Mouse (Mus musculus) neural tube, embryonic 13.5 days (tissue): ENCODE results near the gene Serpinf2. TPM values are rescaled to one million over a fixed set of nuclear protein-coding genes. Genes with fewer than 3 reads are reported as not detected.

Experiments used
- ATAC-seq: fragments of 200-750 bp; cut with Nextera tagmentation; 2 replicates; pipeline ENCODE4 v1.8.0; 2017; ENCODE audit warnings: low read depth, mild to moderate bottlenecking, moderate TSS enrichment, moderate library complexity
- H3K27ac ChIP-seq: fragments of 300-500 bp; sonication (generic); replicated peaks from 2 replicates; pipeline ENCODE4 v1.5.1; 2015; ENCODE audit warnings: moderate library complexity, mild to moderate bottlenecking, inconsistent platforms
- H3K27me3 ChIP-seq: fragments of 300-500 bp; sonication (generic); 2 replicates; pipeline ENCODE4 v1.6.1; 2015; ENCODE audit warnings: mild to moderate bottlenecking, inconsistent platforms
- H3K36me3 ChIP-seq: fragments of 300-500 bp; sonication (generic); 2 replicates; pipeline ENCODE4 v1.6.1; 2015; ENCODE audit warnings: mild to moderate bottlenecking, inconsistent platforms
- H3K4me1 ChIP-seq: fragments of 300-500 bp; sonication (generic); replicated peaks from 2 replicates; pipeline ENCODE4 v1.6.1; 2015; ENCODE audit warnings: inconsistent platforms
- H3K4me2 ChIP-seq: fragments of 300-500 bp; sonication (generic); 2 replicates; pipeline ENCODE4 v1.6.1; 2015; ENCODE audit warnings: inconsistent platforms, mild to moderate bottlenecking, moderate library complexity
- H3K4me3 ChIP-seq: fragments of 300-500 bp; sonication (generic); 2 replicates; pipeline ENCODE4 v1.5.1; 2015; ENCODE audit warnings: mild to moderate bottlenecking, inconsistent platforms
- H3K9ac ChIP-seq: fragments of 300-500 bp; sonication (generic); 2 replicates; pipeline ENCODE4 v1.6.1; 2015; ENCODE audit warnings: moderate library complexity, mild to moderate bottlenecking, inconsistent platforms
- H3K9me3 ChIP-seq: fragments of 300-500 bp; sonication (generic); 2 replicates; pipeline ENCODE4 v1.6.1; 2016; ENCODE audit warnings: inconsistent platforms
- WGBS: fragments of 180-500 bp; shearing (Covaris S2); methylation state at CpG from one replicate; pipeline ENCODE4 v1.1.7; 2015; 5-methylcytosine and 5-hydroxymethylcytosine counted together
- polyA plus RNA-seq: library from polyadenylated mRNA; unstranded; fragments of >200 nt; fragmentation: Nextera tagmentation; extraction: Ambion mirVana; gene quantifications from 2 replicates; pipeline ENCODE4 v1.2.1, GENCODE M21; 2015

The Serpinf2 gene
- polyA plus RNA-seq, 1 experiment from 2014 or later, result 0.25 TPM

DNA sequence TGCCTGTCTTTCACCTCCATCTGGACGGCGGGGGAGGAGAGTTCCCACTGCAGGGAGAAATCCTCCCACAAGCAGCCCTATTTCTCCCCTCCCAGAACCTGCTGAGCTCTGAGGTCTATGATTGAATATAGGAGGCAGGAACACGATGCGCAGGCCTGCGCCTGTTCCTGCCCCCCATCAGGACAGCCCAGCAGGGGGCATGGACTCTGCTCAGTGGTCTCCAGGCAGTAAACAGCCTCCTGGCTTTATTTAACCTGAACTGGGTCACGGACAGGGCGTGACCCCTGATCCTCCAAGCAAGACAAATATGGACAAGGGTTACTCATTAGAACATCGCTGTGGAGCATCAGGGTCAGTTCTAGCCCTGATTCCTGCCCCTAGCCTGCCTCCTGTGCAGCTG, 4.3 kb upstream of the Serpinf2 start:
- 24% methylated on average over 8 of the region's 8 CpGs for WGBS
- Histone ChIP-seq H3K9ac (0 out of 2 replicates have a peak overlapping the region, but pooled peaks have one; percentile 31), H3K27me3 (no peaks in the 10 kb centered on the region), H3K4me3 (no peak overlapping the region), H3K27ac (no peak overlapping the region), H3K36me3 (peaks cover 81% of the 10 kb centered on the region), H3K9me3 (no peaks in the 10 kb centered on the region), H3K4me2 (no peak overlapping the region), H3K4me1 (no peaks in the 10 kb centered on the region)
- ATAC-seq, result no peak

DNA sequence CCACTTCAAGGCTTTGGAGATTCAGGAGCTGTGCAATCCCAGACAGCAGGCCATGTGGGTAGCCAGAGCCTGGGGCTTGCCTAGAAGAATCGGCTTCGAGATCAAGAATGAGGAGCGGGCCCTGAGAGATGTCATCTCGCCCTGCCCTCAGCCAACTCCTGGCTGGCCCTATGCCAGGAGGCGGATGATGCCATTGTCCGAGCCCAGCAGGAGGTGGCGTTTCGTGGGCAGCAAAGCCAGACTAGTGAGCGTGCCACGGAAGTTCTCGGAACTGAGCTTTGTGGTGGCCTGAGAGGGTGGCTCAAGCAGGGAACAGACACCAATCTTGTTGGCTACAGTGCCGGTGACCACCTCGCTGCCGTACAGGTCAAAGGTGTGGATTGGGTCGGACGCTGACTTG, 2.2 kb upstream of the Serpinf2 start:
- 0 out of 2 replicates have a peak overlapping the region, but pooled peaks have one; percentile 5 for H3K9ac ChIP-seq
- no peak overlapping the region for H3K4me2 ChIP-seq
- WGBS, result 79% methylated on average over 16 of the region's 16 CpGs
- no peak for ATAC-seq
- H3K27ac ChIP-seq, result no peak overlapping the region
- H3K9me3 ChIP-seq, result no peaks in the 10 kb centered on the region
- H3K36me3 ChIP-seq, result peaks cover 60% of the 10 kb centered on the region
- no peaks in the 10 kb centered on the region for H3K4me1 ChIP-seq
- H3K27me3 ChIP-seq, result no peaks in the 10 kb centered on the region
- no peak overlapping the region for H3K4me3 ChIP-seq

DNA sequence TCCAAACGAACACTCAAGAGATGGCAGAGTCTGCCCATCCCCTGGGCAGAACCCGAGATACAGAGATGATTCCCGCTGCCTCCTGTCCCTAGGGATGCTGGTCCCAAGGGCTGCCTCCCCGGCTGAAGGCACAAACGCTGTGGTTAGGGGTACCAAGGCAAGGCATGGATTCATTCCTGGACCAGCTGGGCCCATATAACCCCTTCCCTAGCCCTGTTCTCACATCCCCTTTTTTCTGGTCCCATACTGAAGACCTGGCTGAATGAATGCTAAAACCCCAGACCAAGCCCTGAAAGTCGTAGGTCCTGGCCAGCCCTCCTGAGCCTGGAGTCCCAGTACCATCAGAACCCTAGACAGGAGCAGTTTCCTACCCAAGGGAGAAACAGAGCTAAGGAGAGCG, 1.6 kb upstream of the Serpinf2 start:
- Histone ChIP-seq H3K4me2 (no peak overlapping the region), H3K27me3 (no peaks in the 10 kb centered on the region), H3K9ac (0 out of 2 replicates have a peak overlapping the region, but pooled peaks have one; percentile 5), H3K4me3 (no peak overlapping the region), H3K27ac (no peak overlapping the region), H3K4me1 (no peaks in the 10 kb centered on the region), H3K36me3 (peaks cover 54% of the 10 kb centered on the region), H3K9me3 (no peaks in the 10 kb centered on the region)
- WGBS, result 72% methylated on average over 7 of the region's 7 CpGs
- no peak for ATAC-seq

DNA sequence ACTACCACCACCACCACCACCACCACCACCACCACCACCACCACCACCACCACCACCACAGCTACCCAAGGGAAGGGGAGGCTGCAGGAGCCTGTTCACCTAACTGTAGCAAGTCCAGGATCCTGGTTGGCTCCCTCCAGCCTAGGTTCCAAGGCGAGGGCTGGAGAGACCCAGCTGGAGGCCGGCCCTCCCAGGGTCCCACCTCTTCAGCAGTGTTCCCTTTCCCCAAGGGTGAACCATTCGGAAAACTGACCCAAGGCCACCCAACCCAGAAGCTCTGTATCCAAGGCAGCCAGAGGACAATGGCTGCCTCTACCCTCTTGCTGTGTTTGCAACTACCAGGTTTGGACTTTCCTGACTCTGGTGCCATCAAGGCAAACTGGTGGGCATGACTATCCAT, 560 bp upstream of the Serpinf2 start:
- Histone ChIP-seq H3K27ac (no peak overlapping the region), H3K27me3 (no peaks in the 10 kb centered on the region), H3K36me3 (peaks cover 44% of the 10 kb centered on the region), H3K4me2 (no peak overlapping the region), H3K9ac (no peak overlapping the region), H3K9me3 (no peaks in the 10 kb centered on the region), H3K4me1 (no peaks in the 10 kb centered on the region), H3K4me3 (no peak overlapping the region)
- ATAC-seq, result no peak
- WGBS, result 89% methylated on average over 3 of the region's 3 CpGs

DNA sequence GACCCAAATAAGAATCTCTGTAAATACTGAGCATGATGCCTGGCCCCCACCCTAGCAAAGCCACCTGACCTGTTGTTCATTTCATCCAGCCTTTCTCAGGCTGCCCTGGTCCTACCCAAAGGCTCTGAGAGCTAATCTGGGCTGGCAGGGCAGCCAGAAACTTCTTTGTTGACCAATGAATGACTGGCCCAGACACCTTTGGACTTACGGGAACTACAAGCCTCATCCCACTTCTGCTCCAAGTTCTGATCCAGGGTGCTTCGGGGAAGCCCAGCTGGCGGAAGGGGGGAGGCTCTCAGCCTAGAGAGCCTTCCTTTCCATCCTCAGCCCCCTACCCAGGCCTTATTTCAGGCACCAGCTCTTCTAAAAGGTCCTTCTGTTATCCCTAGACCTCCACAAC, 587 bp downstream of the Serpinf2 start:
- Histone ChIP-seq H3K4me2 (no peak overlapping the region), H3K27ac (no peak overlapping the region), H3K4me3 (no peak overlapping the region), H3K9me3 (peaks cover 4% of the 10 kb centered on the region; the same call in 1 of the 2 replicates), H3K9ac (no peak overlapping the region), H3K36me3 (peaks cover 36% of the 10 kb centered on the region), H3K27me3 (no peaks in the 10 kb centered on the region), H3K4me1 (no peaks in the 10 kb centered on the region)
- no peak for ATAC-seq
- WGBS, result 95% methylated on average over 3 of the region's 3 CpGs

DNA sequence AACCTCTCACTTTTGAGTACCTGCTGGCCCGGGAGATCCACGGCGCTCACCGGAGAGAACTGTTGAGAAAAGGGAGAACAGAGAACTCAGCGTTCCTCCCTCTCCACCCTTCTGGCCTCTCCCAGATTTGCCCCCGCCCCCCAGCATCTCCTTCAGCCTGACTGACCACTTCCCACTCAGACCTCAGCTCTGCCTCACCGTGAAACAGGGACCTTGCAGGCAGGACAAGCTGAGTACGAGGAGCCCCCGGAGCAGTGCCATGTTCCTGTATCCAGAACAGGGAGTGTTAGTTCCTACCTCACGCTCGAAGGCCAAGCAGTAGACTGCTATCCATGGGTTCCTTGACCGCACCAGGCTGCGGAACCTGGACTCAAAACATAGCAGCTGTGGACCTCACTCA, 1.2 kb downstream of the Serpinf2 start:
- Histone ChIP-seq H3K9ac (no peak overlapping the region), H3K4me2 (no peak overlapping the region), H3K4me3 (no peak overlapping the region), H3K4me1 (no peaks in the 10 kb centered on the region), H3K27me3 (no peaks in the 10 kb centered on the region), H3K27ac (no peak overlapping the region), H3K9me3 (peaks cover 4% of the 10 kb centered on the region; the same call in 1 of the 2 replicates), H3K36me3 (peaks cover 31% of the 10 kb centered on the region)
- 86% methylated on average over 13 of the region's 13 CpGs for WGBS
- ATAC-seq, result no peak

DNA sequence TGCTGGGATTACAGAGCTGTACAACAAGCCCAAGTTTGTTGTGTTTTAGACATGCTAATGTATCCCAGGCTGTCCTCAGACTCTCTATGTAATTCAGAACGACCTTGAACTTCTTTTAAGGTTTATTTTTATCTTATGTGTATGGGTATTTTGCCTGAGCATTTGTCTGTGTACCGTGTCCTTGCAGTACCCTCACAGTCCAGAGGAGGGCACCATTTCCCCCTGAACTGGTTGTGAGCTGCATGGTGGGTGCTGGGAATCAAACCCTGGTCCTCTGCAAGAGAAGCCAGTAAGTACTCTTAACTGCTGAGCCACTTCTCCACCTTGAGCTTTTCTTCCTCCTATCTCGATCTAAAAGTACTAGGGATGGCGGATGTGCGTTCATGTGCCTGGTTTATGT, 5.3 kb downstream of the Serpinf2 start:
- H3K36me3 ChIP-seq, result no peaks in the 10 kb centered on the region
- peaks cover 4% of the 10 kb centered on the region; the same call in 1 of the 2 replicates for H3K9me3 ChIP-seq
- ATAC-seq, result no peak
- no peak overlapping the region for H3K4me3 ChIP-seq
- peaks cover 8% of the 10 kb centered on the region for H3K4me1 ChIP-seq
- no peak overlapping the region for H3K4me2 ChIP-seq
- no peaks in the 10 kb centered on the region for H3K27me3 ChIP-seq
- H3K9ac ChIP-seq, result no peak overlapping the region
- no peak overlapping the region for H3K27ac ChIP-seq
- 89% methylated on average over 5 of the region's 5 CpGs for WGBS

DNA sequence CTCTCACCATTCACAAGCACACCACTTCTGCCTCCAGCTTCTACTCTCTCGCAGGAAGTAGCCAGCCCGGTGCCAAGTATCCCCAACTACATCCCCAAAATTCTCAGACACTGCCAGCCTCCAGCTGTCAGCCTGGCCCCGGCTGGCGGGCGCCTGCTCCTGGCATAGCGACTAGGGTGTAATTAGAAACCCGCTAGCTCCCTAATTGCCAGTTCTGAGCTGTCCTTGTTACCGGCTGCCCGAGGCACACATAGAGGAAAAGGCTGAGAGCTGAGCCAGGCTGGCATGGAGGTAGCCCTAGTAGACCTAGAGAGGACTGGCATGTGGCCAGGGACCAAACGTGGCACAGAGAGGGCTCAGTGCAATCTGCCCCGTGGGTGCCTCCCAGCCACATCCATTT, 8.1 kb downstream of the Serpinf2 start:
- ATAC-seq, result peak; percentile 77
- H3K27me3 ChIP-seq, result no peaks in the 10 kb centered on the region
- H3K4me3 ChIP-seq, result no peak overlapping the region
- WGBS, result 59% methylated on average over 11 of the region's 11 CpGs
- H3K9me3 ChIP-seq, result peaks cover 4% of the 10 kb centered on the region; the same call in 1 of the 2 replicates
- peaks cover 8% of the 10 kb centered on the region for H3K4me1 ChIP-seq
- H3K9ac ChIP-seq, result no peak overlapping the region
- H3K27ac ChIP-seq, result no peak overlapping the region
- H3K4me2 ChIP-seq, result no peak overlapping the region
- H3K36me3 ChIP-seq, result no peaks in the 10 kb centered on the region

DNA sequence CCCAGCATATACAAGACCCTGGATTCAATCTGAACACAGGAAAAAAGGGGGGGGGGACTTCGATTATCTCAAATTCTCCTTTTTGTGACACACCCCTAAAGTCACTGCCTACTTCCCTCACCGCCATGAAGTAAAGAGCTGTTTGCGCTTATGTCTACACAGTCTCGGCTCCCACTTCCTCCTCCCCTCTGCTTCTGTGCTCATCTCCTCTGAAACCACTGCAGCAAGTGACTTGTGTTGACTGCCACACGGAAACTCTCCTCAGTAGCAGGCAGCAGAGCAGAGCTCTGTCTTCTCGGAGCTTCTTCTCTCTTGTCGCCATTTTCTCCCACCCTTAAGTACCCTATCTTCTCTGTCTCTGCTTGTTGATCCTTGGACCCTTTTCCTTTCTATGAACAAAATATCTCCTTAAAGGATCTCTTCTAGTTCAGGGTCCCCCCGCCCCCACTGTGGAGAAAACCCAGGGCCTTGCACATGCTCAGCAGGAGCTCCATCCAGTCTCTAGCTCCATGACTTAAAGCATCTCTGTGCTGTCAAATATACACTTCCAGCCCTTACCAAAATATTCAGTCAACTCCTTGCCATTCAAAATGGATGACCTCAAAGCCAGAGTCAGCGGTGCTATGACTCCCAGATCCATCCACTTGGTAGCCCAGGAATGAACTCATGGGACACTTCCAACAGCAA, 10.2 kb downstream of the Serpinf2 start:
- Histone ChIP-seq H3K27ac (no peak overlapping the region), H3K4me3 (no peak overlapping the region), H3K4me1 (peaks cover 8% of the 10 kb centered on the region), H3K4me2 (no peak overlapping the region), H3K36me3 (no peaks in the 10 kb centered on the region), H3K9ac (no peak overlapping the region), H3K9me3 (peaks cover 1% of the 10 kb centered on the region; the same call in 1 of the 2 replicates), H3K27me3 (no peaks in the 10 kb centered on the region)
- WGBS, result 84% methylated on average over 9 of the region's 9 CpGs
- no peak for ATAC-seq

DNA sequence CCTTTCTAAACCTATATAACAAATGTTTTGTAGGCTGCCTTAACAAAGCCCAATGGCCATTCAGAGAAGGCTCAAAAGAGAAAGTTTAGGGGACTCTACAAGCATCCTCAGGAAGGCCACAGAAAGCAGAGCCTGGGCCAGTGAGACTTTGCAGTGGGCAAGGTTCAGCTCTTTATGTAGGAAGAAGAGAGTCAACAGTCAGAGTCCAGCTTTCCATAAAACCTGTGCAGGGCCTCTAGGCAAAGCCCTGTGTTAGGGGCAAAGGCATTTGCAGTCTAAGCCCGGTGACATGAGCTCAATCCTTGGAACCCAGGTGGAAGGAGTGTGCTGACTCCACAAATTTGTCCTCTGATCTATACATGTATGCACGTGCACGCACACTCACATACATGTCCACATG, 14.9 kb downstream of the Serpinf2 start:
- no peak overlapping the region for H3K27ac ChIP-seq
- no peaks in the 10 kb centered on the region for H3K9me3 ChIP-seq
- no peaks in the 10 kb centered on the region for H3K27me3 ChIP-seq
- no peak overlapping the region for H3K4me3 ChIP-seq
- 91% methylated on average over 3 of the region's 3 CpGs for WGBS
- H3K36me3 ChIP-seq, result no peaks in the 10 kb centered on the region
- H3K4me2 ChIP-seq, result no peak overlapping the region
- no peak for ATAC-seq
- H3K9ac ChIP-seq, result no peak overlapping the region
- no peaks in the 10 kb centered on the region for H3K4me1 ChIP-seq

DNA sequence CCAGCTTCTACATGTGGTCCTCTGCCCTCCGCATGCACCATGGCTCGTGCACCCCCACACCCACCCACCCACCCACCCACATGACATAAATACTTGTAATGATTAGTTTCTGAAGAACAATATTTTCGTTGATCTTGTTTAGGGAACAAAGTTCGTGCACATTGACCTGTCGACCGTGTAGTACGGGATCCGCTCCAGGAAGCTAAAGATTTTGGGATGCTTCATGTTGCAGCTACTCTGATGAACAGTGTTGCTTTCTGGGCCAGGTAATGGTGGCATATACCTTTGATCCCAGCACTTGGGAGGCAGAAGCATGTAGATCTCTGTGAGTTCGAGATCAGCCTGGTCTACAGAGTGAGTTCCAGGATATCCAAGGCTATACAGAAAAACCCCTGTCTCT, 15.4 kb downstream of the Serpinf2 start:
- H3K4me3 ChIP-seq, result no peak overlapping the region
- WGBS, result 92% methylated on average over 9 of the region's 9 CpGs
- no peaks in the 10 kb centered on the region for H3K9me3 ChIP-seq
- no peaks in the 10 kb centered on the region for H3K27me3 ChIP-seq
- no peaks in the 10 kb centered on the region for H3K36me3 ChIP-seq
- no peak overlapping the region for H3K4me2 ChIP-seq
- H3K27ac ChIP-seq, result no peak overlapping the region
- ATAC-seq, result no peak
- no peak overlapping the region for H3K9ac ChIP-seq
- H3K4me1 ChIP-seq, result no peaks in the 10 kb centered on the region

DNA sequence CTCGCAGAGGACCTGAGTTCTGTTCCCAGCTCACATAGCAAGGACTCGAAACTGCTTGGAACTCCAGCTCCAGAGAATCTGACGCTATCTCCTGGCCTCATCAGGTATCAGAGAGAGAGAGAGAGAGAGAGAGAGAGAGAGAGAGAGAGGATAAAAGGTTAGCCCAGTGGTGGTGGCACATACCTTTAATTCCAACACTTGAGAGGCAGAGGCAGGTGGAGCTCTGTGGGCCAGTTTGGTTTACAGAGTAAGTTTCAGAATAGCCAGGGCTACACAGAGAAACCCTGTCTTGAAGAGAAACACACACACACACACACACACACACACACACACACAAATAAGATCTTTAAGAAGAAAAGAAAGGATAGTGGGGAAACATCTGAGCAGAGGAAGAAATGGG, 16.3 kb downstream of the Serpinf2 start:
- no peaks in the 10 kb centered on the region for H3K9me3 ChIP-seq
- H3K4me2 ChIP-seq, result no peak overlapping the region
- H3K4me3 ChIP-seq, result no peak overlapping the region
- no peak overlapping the region for H3K9ac ChIP-seq
- no peak for ATAC-seq
- H3K4me1 ChIP-seq, result no peaks in the 10 kb centered on the region
- no peaks in the 10 kb centered on the region for H3K36me3 ChIP-seq
- no peaks in the 10 kb centered on the region for H3K27me3 ChIP-seq
- WGBS, result 92% methylated on average over 3 of the region's 3 CpGs
- no peak overlapping the region for H3K27ac ChIP-seq
